Mouse (Mus musculus) bone marrow macrophage, adult 2 months (primary cell): Measurements from ENCODE around the gene Slc38a1.

Experiments
- CTCF ChIP-seq: IDR thresholded peaks from 2 replicates; pipeline ENCODE4 v1.5.1; 2012; ENCODE audit warnings: low read depth, mild to moderate bottlenecking, low read length, moderate library complexity
- POLR2A ChIP-seq: IDR thresholded peaks from 2 replicates; pipeline ENCODE4 v1.6.1; 2012; ENCODE audit warnings: mild to moderate bottlenecking, low read depth, low read length, borderline replicate concordance

- TF ChIP-seq CTCF (no peak), POLR2A (no peak)
Measured at GRCm38 (mm10) chr15:96608671-96609070, 34.0 kb downstream of the Slc38a1 start.
